Mouse (Mus musculus): ENCODE measurements around the gene P4ha2.

The P4ha2 gene

GRCm38 (mm10) chr11:54105011-54105410 lies 5.1 kb downstream of the P4ha2 start:
- in situ Hi-C loops (cut with MboI, MseI) = loop anchor here in 1 of 2 experiments (10.0 kb wide), 1 partner anchor 550 kb away; no protein-coding TSS in a partner anchor

- in situ Hi-C loops (cut with MboI, MseI) = loop anchor here in 1 of 2 experiments (10.0 kb wide), 1 partner anchor 552 kb away; no protein-coding TSS in a partner anchor
These were observed 6.8 kb downstream of the P4ha2 start for GRCm38 (mm10) chr11:54106676-54107075.

- in situ Hi-C loops (cut with MboI, MseI) = loop anchor here in 1 of 2 experiments (10.0 kb wide), 1 partner anchor 552 kb away; no protein-coding TSS in a partner anchor
These were observed 7.3 kb downstream of the P4ha2 start for GRCm38 (mm10) chr11:54107239-54107638.

- in situ Hi-C loops (cut with MboI, MseI) = loop anchor here in 1 of 2 experiments (10.0 kb wide), 1 partner anchor 553 kb away; no protein-coding TSS in a partner anchor
These were observed 8.2 kb downstream of the P4ha2 start for GRCm38 (mm10) chr11:54108131-54108530.

GRCm38 (mm10) chr11:54108894-54109293 lies 9.0 kb downstream of the P4ha2 start:
- in situ Hi-C loops (cut with MboI, MseI) = loop anchor here in 1 of 2 experiments (10.0 kb wide), 1 partner anchor 554 kb away; no protein-coding TSS in a partner anchor

DNA sequence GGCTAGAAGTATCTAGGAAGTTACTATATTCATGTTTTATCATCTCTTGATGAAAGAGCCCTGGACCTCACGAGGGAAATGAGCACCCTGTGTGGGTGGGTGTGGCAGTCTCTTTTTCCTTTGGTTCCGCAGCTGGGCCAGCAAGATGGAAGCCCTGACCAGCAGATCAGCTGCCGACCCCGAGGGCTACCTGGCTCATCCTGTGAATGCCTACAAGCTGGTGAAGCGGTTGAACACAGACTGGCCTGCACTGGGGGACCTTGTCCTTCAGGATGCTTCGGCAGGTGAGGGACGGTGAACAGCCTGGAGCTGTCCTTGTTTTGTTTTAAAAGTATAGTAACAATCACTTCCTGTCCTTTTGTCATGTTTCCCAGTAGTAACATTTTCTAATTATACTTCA lies 11.4 kb downstream of the P4ha2 start:
- in situ Hi-C loops (cut with MboI, MseI) = loop anchor here in 1 of 2 experiments (10.0 kb wide), 1 partner anchor 144 kb away; no protein-coding TSS in a partner anchor

- in situ Hi-C loops (cut with MboI, MseI) = loop anchor here in 1 of 2 experiments (10.0 kb wide), 1 partner anchor 143 kb away; no protein-coding TSS in a partner anchor
These were observed 12.3 kb downstream of the P4ha2 start for GRCm38 (mm10) chr11:54111976-54112741.

DNA sequence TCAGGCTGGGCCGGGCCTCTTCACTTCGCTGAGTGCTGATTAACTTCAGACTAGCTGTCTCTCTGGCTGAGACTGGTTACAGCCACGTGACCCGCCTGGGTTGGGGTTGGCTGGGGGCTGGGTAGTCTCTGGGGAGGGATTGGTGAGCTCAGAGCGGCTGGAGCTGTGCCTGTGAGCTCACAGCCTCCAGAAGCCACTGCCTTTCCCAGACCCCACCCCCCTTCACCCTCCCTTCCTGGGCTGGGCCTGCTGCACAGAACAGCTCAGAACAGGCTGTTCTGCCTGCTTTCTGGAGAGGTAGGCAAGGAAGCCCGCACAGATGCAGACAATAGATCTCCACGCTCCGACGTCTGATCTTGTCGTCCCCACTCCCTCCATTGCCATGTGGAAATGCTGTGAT lies 13.0 kb downstream of the P4ha2 start:
- in situ Hi-C loops (cut with MboI, MseI) = loop anchor here in 1 of 2 experiments (10.0 kb wide), 1 partner anchor 142 kb away; no protein-coding TSS in a partner anchor

GRCm38 (mm10) chr11:54113352-54113751 lies 13.5 kb downstream of the P4ha2 start:
- in situ Hi-C loops (cut with MboI, MseI) = loop anchor here in 1 of 2 experiments (10.0 kb wide), 1 partner anchor 141 kb away; no protein-coding TSS in a partner anchor

GRCm38 (mm10) chr11:54114746-54115145 lies 14.9 kb downstream of the P4ha2 start:
- in situ Hi-C loops (cut with MboI, MseI) = loop anchor here in 1 of 2 experiments (10.0 kb wide), 1 partner anchor 140 kb away; no protein-coding TSS in a partner anchor

- in situ Hi-C loops (cut with MboI, MseI) = loop anchor here in 1 of 2 experiments (10.0 kb wide), 1 partner anchor 140 kb away; no protein-coding TSS in a partner anchor
These were observed 15.4 kb downstream of the P4ha2 start for GRCm38 (mm10) chr11:54115301-54115700.

DNA sequence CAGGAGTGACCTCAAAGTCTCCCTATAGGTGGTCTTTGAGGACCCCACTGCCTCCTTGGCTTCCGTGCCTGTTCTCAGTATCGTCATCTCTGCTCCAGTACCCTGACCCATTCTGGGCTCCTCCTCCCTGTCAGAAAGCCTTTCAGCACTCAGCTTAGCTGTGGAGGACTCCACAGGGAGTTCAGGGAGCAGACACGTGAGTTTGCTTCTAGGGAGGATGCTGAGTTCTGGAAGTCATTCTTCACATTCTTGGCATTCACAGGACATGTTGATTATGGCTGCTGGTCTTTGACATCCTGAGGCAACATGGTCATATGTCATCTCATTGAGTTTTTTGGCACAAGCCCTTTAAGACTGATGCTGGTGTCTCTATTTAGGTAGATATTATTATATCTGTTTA lies 16.0 kb downstream of the P4ha2 start:
- in situ Hi-C loops (cut with MboI, MseI) = loop anchor here in 1 of 2 experiments (10.0 kb wide), 1 partner anchor 139 kb away; no protein-coding TSS in a partner anchor

GRCm38 (mm10) chr11:54116406-54116805 lies 16.5 kb downstream of the P4ha2 start:
- in situ Hi-C loops (cut with MboI, MseI) = loop anchor here in 1 of 2 experiments (10.0 kb wide), 1 partner anchor 138 kb away; no protein-coding TSS in a partner anchor

GRCm38 (mm10) chr11:54117096-54117495 lies 17.2 kb downstream of the P4ha2 start:
- in situ Hi-C loops (cut with MboI, MseI) = loop anchor here in 1 of 2 experiments (10.0 kb wide), 1 partner anchor 138 kb away; no protein-coding TSS in a partner anchor

DNA sequence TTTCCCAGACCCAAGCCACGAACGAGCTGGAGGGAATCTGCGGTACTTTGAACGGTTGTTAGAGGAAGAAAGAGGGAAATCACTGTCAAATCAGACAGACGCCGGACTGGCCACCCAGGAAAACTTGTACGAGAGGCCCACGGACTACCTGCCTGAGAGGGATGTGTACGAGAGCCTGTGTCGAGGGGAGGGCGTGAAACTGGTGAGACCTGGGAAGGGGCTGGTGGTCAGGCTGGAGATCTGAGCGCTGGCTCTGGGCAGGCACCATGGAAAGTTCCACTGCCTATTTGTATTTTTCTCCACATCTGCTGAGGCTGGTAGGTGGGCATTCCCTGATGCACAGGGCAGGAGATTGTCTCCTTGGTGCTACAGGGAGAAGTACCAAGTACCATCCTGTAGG lies 19.2 kb downstream of the P4ha2 start:
- in situ Hi-C loops (cut with MboI, MseI) = loop anchor here in 1 of 2 experiments (10.0 kb wide), 1 partner anchor 136 kb away; no protein-coding TSS in a partner anchor

DNA sequence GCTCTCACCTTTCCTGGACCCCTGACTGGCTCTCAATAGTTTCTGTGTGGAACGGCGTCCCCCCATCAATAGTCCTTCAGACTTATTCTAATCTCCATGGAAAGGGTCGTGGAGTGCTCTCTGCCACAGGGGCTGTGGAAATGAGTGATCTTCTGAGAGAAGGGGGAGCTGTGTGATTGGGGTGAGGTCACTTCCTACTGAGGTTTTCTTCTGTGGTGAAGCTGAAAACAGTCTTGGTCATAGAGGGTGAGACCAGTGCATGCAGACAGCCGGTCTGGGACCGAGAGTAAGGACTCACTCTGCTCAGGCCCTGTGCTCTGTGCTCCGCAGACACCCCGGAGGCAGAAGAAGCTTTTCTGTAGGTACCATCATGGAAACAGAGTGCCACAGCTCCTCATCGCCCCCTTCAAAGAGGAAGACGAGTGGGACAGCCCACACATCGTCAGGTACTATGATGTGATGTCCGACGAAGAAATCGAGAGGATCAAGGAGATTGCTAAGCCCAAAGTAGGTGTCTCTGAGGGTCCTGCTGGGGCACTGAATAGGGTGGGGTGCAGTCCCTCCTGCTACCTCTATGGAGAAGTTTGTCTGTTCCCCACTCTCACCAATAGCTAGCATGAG lies 20.0 kb downstream of the P4ha2 start:
- in situ Hi-C loops (cut with MboI, MseI) = loop anchor here in 1 of 2 experiments (10.0 kb wide), 1 partner anchor 135 kb away; no protein-coding TSS in a partner anchor

GRCm38 (mm10) chr11:54122416-54123264 lies 22.7 kb downstream of the P4ha2 start:
- in situ Hi-C loops (cut with MboI, MseI) = no loop called here

GRCm38 (mm10) chr11:54125982-54126648 lies 26.2 kb downstream of the P4ha2 start:
- in situ Hi-C loops (cut with MboI, MseI) = no loop called here

DNA sequence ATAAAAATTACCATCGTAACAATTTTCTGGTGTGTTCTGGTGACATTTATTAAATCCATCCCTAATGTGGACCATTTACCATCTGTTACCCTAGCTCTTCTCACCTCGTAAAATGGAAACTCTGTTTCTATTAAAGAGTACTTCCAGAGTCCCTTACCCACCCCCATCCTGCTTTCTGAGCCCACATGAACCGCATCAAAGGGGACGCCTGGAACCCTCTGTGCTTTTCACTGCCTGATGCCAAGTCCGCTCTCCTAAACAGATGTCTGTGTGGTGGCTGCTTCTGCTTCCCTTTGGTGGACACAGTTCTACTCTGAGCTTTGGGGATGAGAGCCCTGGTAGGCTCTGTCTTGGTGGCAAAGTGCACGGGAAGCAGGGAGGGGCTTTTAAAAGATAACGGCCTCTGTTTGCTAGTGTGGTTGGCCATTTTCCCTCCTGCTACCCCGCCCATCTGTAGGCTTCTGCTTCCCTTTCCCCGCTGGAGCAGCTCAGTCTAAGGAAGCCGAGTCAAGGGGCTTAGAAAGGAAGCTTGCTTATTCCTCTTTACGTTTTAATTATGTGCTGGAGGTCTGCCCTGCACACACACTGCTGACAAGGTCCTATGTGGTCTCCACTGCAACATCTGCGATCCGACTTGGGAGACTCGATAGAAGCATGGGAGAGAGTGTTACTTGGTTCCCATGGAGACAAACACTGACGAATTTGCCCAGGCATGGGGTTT lies 26.9 kb downstream of the P4ha2 start:
- in situ Hi-C loops (cut with MboI, MseI) = no loop called here

Measured in T-helper 17 cell (primary cell).